Mouse (Mus musculus) hindbrain, postnatal 0 days (tissue): ENCODE measurements around the gene Tmem94. TPM values are rescaled to one million over a fixed set of nuclear protein-coding genes. Genes with fewer than 3 reads are reported as not detected.

Experiments used
- ATAC-seq: fragments of 200-750 bp; cut with Nextera tagmentation; 2 replicates; pipeline ENCODE4 v1.8.0; 2017; ENCODE audit warnings: mild to moderate bottlenecking, moderate TSS enrichment, moderate library complexity
- DNase-seq: peaks from one replicate; pipeline ENCODE4 v3.0.0-alpha.2; 2015; ENCODE audit warnings: low spot score
- H3K27ac ChIP-seq: fragments of 300-500 bp; sonication (generic); 2 replicates; pipeline ENCODE4 v1.5.1; 2014; ENCODE audit warnings: mild to moderate bottlenecking
- H3K27me3 ChIP-seq: fragments of 300-500 bp; sonication (generic); 2 replicates; pipeline ENCODE4 v1.6.1; 2014; ENCODE audit warnings: low read length, mixed read lengths; ENCODE audit not compliant: insufficient read depth
- H3K36me3 ChIP-seq: fragments of 300-500 bp; sonication (generic); 2 replicates; pipeline ENCODE4 v1.6.1; 2014; ENCODE audit warnings: low read length, mixed read lengths; ENCODE audit not compliant: insufficient read depth
- H3K4me1 ChIP-seq: fragments of 300-500 bp; sonication (generic); 2 replicates; pipeline ENCODE4 v1.6.1; 2014; ENCODE audit warnings: antibody characterized with exemption, low read length, mixed read lengths; ENCODE audit not compliant: insufficient read depth
- H3K4me2 ChIP-seq: fragments of 300-500 bp; sonication (generic); 2 replicates; pipeline ENCODE4 v1.6.1; 2014; ENCODE audit warnings: low read depth, mild to moderate bottlenecking, low read length, moderate library complexity, mixed read lengths
- H3K4me3 ChIP-seq: fragments of 300-500 bp; sonication (generic); 2 replicates; pipeline ENCODE4 v1.5.1; 2014; ENCODE audit warnings: low read length
- H3K9ac ChIP-seq: fragments of 300-500 bp; sonication (generic); replicated peaks from 2 replicates; pipeline ENCODE4 v1.6.1; 2014; ENCODE audit warnings: mild to moderate bottlenecking, low read length, moderate library complexity, mixed read lengths
- H3K9me3 ChIP-seq: fragments of 300-500 bp; sonication (generic); 2 replicates; pipeline ENCODE4 v1.6.1; 2016; ENCODE audit warnings: low read length, mixed read lengths
- CTCF ChIP-seq: IDR thresholded peaks from 2 replicates; pipeline ENCODE4 v1.5.1; 2016; ENCODE audit warnings: antibody characterized with exemption, control low read depth, low read depth
- WGBS: fragments of 180-500 bp; shearing (Covaris S2); extraction: QIAGEN DNeasy Blood & Tissue Kit; methylation state at CpG from one replicate; pipeline ENCODE4 v1.1.7; 2014; 5-methylcytosine and 5-hydroxymethylcytosine counted together
- microRNA-seq, 2 experiments: library from miRNA; unstranded; fragments of <30 nt; microRNA quantifications; one replicate each; pipeline ENCODE4; 2016
- polyA plus RNA-seq: library from polyadenylated mRNA; unstranded; fragments of >200 nt; fragmentation: Nextera tagmentation; extraction: Ambion mirVana; gene quantifications from 2 replicates; pipeline ENCODE4 v1.2.1, GENCODE M21; 2015
- total RNA-seq: library from RNA; depleted of rRNA; stranded (reverse); fragments of >200 nt; gene quantifications from 2 replicates; pipeline ENCODE4 v1.2.3, GENCODE M21; 2014; rRNA removed

Tmem94 gene
- total and polyA plus RNA-seq, 2 experiments from 2014 or later: 16.1 to 42.6 TPM

- no peak overlapping the region for H3K4me2 ChIP-seq
- 34% methylated on average over 6 of the region's 6 CpGs for WGBS
- H3K9me3 ChIP-seq: no peaks in the 10 kb centered on the region
These were observed 76.8 kb downstream of the Tmem94 start for GRCm38 (mm10) chr11:115841961-115842550.

GRCm38 (mm10) chr11:115843141-115843890 is 78.1 kb downstream of the Tmem94 start:
- H3K4me2 ChIP-seq: no peak overlapping the region
- TF ChIP-seq CTCF: no peak
- H3K36me3 ChIP-seq: no peaks in the 10 kb centered on the region
- no peak for DNase-seq
- WGBS: 81% methylated on average over 14 of the region's 14 CpGs
- no peak overlapping the region for H3K4me3 ChIP-seq
- H3K9ac ChIP-seq: no peak overlapping the region
- H3K4me1 ChIP-seq: no peaks in the 10 kb centered on the region
- H3K27ac ChIP-seq: no peak overlapping the region
- no peaks in the 10 kb centered on the region for H3K9me3 ChIP-seq
- H3K27me3 ChIP-seq: no peaks in the 10 kb centered on the region
- ATAC-seq: no peak

More at GRCm38 (mm10) chr11:115841961-115842550, 76.8 kb downstream of the Tmem94 start:
- no peak for ATAC-seq
- Histone ChIP-seq H3K4me3 (no peak overlapping the region), H3K27me3 (no peaks in the 10 kb centered on the region), H3K36me3 (no peaks in the 10 kb centered on the region), H3K9ac (no peak overlapping the region), H3K4me1 (no peaks in the 10 kb centered on the region), H3K27ac (no peak overlapping the region)
- DNase-seq: no peak
- no peak for TF ChIP-seq CTCF

- WGBS: 80% methylated on average over 5 of the region's 5 CpGs
- ATAC-seq: no peak
These were observed 78.6 kb downstream of the Tmem94 start for GRCm38 (mm10) chr11:115843891-115844239.

GRCm38 (mm10) chr11:115844240-115844639 is 79.0 kb downstream of the Tmem94 start:
- no peaks in the 10 kb centered on the region for H3K36me3 ChIP-seq
- no peak overlapping the region for H3K9ac ChIP-seq
- WGBS: 80% methylated on average over 8 of the region's 8 CpGs
- no peak overlapping the region for H3K27ac ChIP-seq
- ATAC-seq (no peak), DNase-seq (no peak)
- H3K4me1 ChIP-seq: no peaks in the 10 kb centered on the region
- no peaks in the 10 kb centered on the region for H3K27me3 ChIP-seq
- TF ChIP-seq CTCF: no peak
- H3K9me3 ChIP-seq: no peaks in the 10 kb centered on the region
- no peak overlapping the region for H3K4me2 ChIP-seq
- no peak overlapping the region for H3K4me3 ChIP-seq

More at GRCm38 (mm10) chr11:115843891-115844239, 78.6 kb downstream of the Tmem94 start:
- H3K4me3 ChIP-seq: no peak overlapping the region
- no peaks in the 10 kb centered on the region for H3K9me3 ChIP-seq
- H3K4me2 ChIP-seq: no peak overlapping the region
- no peaks in the 10 kb centered on the region for H3K4me1 ChIP-seq
- H3K27me3 ChIP-seq: no peaks in the 10 kb centered on the region
- H3K27ac ChIP-seq: no peak overlapping the region
- no peak for DNase-seq
- no peak overlapping the region for H3K9ac ChIP-seq
- no peak for TF ChIP-seq CTCF
- no peaks in the 10 kb centered on the region for H3K36me3 ChIP-seq

- H3K27me3 ChIP-seq: no peaks in the 10 kb centered on the region
- no peak overlapping the region for H3K27ac ChIP-seq
- 95% methylated on average over 2 of the region's 2 CpGs for WGBS
- no peaks in the 10 kb centered on the region for H3K36me3 ChIP-seq
- ATAC-seq: no peak
- H3K9me3 ChIP-seq: no peaks in the 10 kb centered on the region
- H3K4me2 ChIP-seq: no peak overlapping the region
- no peak overlapping the region for H3K9ac ChIP-seq
- no peak overlapping the region for H3K4me3 ChIP-seq
- H3K4me1 ChIP-seq: no peaks in the 10 kb centered on the region
- TF ChIP-seq CTCF: no peak
- no peak for DNase-seq
These were observed 80.6 kb downstream of the Tmem94 start for GRCm38 (mm10) chr11:115845819-115846218.

Small RNAs within 50 kb of the gene (microRNA-seq; reads per million reads assigned to microRNA genes)
- 0 to 1.2 reads per million in 2 experiments for gene Mir5621

Other genes with a start within 250 kb of the Tmem94 start
- 474 and 477 TPM in 2 replicates for gene Sumo2, start 229.2 kb upstream of the Tmem94 start, total RNA-seq
- 981 and 1,003 TPM in 2 replicates for gene Sumo2, start 229.2 kb upstream of the Tmem94 start, polyA plus RNA-seq
- gene Nup85, start 201.0 kb upstream of the Tmem94 start, total RNA-seq: 50.2 and 61.9 TPM in 2 replicates
- 80.7 and 81.8 TPM in 2 replicates for gene Nup85, start 201.0 kb upstream of the Tmem94 start, polyA plus RNA-seq
- gene Mrps7, start 161.5 kb upstream of the Tmem94 start, total RNA-seq: 33.6 and 45.9 TPM in 2 replicates
- gene Mrps7, start 161.5 kb upstream of the Tmem94 start, polyA plus RNA-seq: 78.8 and 86.7 TPM in 2 replicates
- gene Gga3, start 161.4 kb upstream of the Tmem94 start, total RNA-seq: 35.3 and 38.2 TPM in 2 replicates
- gene Gga3, start 161.4 kb upstream of the Tmem94 start, polyA plus RNA-seq: 16.1 and 16.9 TPM in 2 replicates
- gene Mif4gd, start 152.5 kb upstream of the Tmem94 start, total RNA-seq: 13.2 and 16.7 TPM in 2 replicates
- gene Mif4gd, start 152.5 kb upstream of the Tmem94 start, polyA plus RNA-seq: 19.2 and 22.7 TPM in 2 replicates
- 29.0 and 29.5 TPM in 2 replicates for gene Slc25a19, start 137.1 kb upstream of the Tmem94 start, total RNA-seq
- gene Slc25a19, start 137.1 kb upstream of the Tmem94 start, polyA plus RNA-seq: 41.2 and 41.8 TPM in 2 replicates
- gene Grb2, start 56.8 kb upstream of the Tmem94 start, total RNA-seq: 68.0 and 76.6 TPM in 2 replicates
- 139 and 159 TPM in 2 replicates for gene Grb2, start 56.8 kb upstream of the Tmem94 start, polyA plus RNA-seq
- 24.4 and 39.2 TPM in 2 replicates for gene Caskin2, start 48.2 kb downstream of the Tmem94 start, total RNA-seq
- 7.7 and 8.0 TPM in 2 replicates for gene Caskin2, start 48.2 kb downstream of the Tmem94 start, polyA plus RNA-seq
- 22.5 and 34.6 TPM in 2 replicates for gene Tsen54, start 49.3 kb downstream of the Tmem94 start, total RNA-seq
- gene Tsen54, start 49.3 kb downstream of the Tmem94 start, polyA plus RNA-seq: 18.0 and 18.8 TPM in 2 replicates
- 1.6 and 2.1 TPM in 2 replicates for gene Llgl2, start 58.6 kb downstream of the Tmem94 start, total RNA-seq
- gene Llgl2, start 58.6 kb downstream of the Tmem94 start, polyA plus RNA-seq: 1.5 and 1.8 TPM in 2 replicates
- gene Myo15b, start 93.0 kb downstream of the Tmem94 start, total RNA-seq: 0.29 and 0.63 TPM in 2 replicates
- gene Myo15b, start 93.0 kb downstream of the Tmem94 start, polyA plus RNA-seq: 0.20 and 0.45 TPM in 2 replicates
- gene Smim5, start 134.5 kb downstream of the Tmem94 start, total RNA-seq: 2.0 and 2.5 TPM in 2 replicates
- gene Smim5, start 134.5 kb downstream of the Tmem94 start, polyA plus RNA-seq: 2.7 and 3.7 TPM in 2 replicates
- gene Smim6, start 146.6 kb downstream of the Tmem94 start, total RNA-seq: not detected in 2 replicates
- 0.35 and 0.43 TPM in 2 replicates for gene Smim6, start 146.6 kb downstream of the Tmem94 start, polyA plus RNA-seq
- gene Sap30bp, start 167.8 kb downstream of the Tmem94 start, total RNA-seq: 46.4 and 52.8 TPM in 2 replicates
- gene Sap30bp, start 167.8 kb downstream of the Tmem94 start, polyA plus RNA-seq: 39.2 and 42.8 TPM in 2 replicates
- 11.4 and 14.3 TPM in 2 replicates for gene Recql5, start 168.0 kb downstream of the Tmem94 start, total RNA-seq
- 7.9 and 9.9 TPM in 2 replicates for gene Recql5, start 168.0 kb downstream of the Tmem94 start, polyA plus RNA-seq
- gene Itgb4, start 209.3 kb downstream of the Tmem94 start, total RNA-seq: 1.7 and 3.1 TPM in 2 replicates
- gene Itgb4, start 209.3 kb downstream of the Tmem94 start, polyA plus RNA-seq: 2.2 and 2.8 TPM in 2 replicates
- gene Galk1, start 247.3 kb downstream of the Tmem94 start, total RNA-seq: 51.5 and 52.3 TPM in 2 replicates
- gene Galk1, start 247.3 kb downstream of the Tmem94 start, polyA plus RNA-seq: 60.3 and 61.7 TPM in 2 replicates